Mouse (Mus musculus) cerebellum, postnatal 36 days (tissue): ENCODE measurements at regions not wholly inside any gene's neighbourhood (a gene's known extent, or its start where the extent isn't known, plus 50 kb on each side); places are given as distances from the start of the nearest gene placed in this dataset.
A peak's percentile ranks its signal among the peaks of the same experiment; 100 is the strongest.

Experiments used
- DNase-seq, 2 experiments: peaks; one replicate each; pipeline ENCODE4 v3.0.0; 2021 to 2022; ENCODE audit warnings: mixed read lengths in 2 of 2

GRCm38 (mm10) chr14:68224152-68224551, 1069.9 kb downstream of the Synb start:
- no peak for DNase-seq

DNA sequence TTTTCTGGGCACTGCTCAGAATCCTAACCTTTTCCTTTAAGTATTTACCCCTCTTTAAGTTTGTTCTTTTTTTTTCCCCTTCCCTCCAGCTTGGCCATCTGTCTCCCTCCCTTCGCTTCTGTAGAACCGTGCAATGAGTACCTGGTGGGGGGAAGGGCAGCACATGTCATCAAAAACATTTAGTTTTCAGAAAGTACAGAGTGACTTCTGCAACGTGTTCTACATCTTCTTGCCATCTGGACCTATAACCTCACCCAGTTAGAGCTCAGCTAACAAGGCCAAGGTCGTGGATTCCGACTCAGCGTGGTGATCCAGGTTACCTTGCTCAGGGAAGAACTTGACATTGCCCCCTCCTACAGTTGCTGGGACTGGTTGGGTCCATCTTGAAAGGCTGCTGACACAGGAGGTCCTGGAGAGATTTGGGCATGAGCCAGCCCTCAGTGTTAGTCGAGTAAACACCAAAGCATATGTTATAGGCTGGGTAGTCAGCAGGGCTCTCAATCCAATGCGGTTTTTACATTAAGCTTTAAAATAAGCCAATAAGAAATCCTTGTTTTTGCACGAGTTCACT, 1075.0 kb downstream of the Synb start:
- peak; percentile 69 to 74 for DNase-seq

GRCm38 (mm10) chr14:68218471-68218870, 1075.6 kb downstream of the Synb start:
- DNase-seq = peak; percentile 29 to 30

DNA sequence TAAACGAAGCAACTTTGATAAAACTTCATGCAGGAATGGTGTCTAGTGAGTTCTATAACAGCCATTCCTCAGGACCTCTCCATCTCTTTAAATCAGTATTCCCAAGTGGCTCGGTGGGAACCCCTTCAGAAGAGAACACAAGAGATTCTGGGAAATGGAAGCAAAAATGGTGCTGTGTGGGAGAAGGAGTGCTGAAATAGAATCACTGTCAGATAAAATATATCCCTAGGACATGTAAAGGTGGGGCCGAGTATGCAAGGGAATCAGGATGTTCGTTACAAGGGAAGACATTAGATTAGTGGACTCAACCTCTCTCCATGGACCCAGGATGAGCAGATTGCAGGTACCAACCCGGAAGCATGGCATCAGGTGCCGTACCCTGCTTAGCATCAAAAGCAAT, 1076.1 kb downstream of the Synb start:
- DNase-seq = no peak

DNA sequence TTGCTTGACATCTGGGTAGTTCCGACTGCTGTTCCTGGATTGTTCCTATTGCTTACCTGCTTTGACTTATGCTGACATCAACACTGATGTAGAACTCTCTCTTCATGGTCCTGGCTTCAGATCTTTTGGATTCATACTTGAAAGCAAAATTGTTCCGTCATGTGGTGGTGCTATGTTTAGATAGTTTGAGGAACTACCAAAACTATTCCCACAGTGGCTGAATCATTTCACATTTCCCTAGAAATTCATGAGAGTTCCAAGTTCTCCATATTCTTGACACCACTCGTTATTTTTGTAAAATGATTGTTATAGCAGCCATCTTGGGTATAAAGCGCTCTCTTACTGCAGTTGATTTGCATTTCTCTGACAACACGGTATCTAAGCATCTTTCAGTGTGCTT, 1080.2 kb downstream of the Synb start:
- no peak for DNase-seq

DNA sequence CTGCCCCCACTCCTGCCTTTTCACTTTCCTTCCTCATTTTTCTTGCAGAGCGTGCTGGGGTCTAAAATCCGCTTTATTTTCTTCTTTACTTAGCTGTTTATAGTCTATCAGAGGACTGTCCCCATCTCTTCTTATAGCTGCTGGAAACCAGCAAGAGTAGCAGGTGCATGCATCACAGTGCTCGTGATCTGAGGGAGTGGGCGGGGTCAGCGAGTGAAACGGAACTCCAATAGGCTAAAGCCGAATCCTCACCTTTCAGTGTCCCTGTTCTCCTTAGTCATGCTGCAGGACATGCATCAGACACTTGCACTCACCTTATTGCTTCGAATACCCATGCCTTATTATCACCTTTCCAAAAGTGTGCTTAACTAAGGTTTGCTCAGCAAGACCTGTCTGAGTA, 1095.3 kb downstream of the Synb start:
- DNase-seq = peak; percentile 14 to 20

GRCm38 (mm10) chr14:68197470-68197800, 1096.7 kb downstream of the Synb start:
- DNase-seq = no peak

DNA sequence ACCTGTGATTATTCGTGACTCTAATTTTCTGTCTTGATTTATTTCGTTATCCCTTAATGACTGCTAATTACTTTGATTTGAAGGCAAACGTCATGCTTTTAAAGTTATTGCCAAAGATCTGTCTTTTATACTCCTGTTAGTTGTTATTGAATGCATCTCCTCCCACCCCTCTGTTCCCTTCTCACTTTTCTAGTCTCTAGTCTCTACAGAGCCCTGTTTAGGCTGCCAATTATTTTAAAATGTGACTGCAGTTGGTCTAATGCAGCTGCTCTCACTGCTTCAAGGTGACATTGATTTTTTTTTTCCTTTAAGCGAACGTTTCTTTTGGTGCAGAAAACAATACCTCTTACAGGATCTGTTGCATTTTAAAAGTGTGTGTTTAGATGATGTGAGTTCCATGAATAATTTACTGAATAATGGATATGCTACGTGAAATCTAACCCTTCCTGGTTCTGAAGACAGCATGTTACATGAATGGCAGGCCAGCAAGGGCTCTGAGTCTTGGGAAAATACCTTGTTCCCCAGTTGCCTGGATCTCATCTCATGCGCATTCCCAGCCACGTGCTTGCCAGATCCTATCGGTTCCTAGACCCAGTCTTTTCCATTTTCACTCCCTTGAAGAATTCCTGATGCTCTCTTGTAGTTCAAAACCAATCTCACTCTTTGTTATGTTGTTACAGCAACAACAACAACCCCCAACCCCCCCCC, 1097.2 kb downstream of the Synb start:
- DNase-seq = no peak

DNA sequence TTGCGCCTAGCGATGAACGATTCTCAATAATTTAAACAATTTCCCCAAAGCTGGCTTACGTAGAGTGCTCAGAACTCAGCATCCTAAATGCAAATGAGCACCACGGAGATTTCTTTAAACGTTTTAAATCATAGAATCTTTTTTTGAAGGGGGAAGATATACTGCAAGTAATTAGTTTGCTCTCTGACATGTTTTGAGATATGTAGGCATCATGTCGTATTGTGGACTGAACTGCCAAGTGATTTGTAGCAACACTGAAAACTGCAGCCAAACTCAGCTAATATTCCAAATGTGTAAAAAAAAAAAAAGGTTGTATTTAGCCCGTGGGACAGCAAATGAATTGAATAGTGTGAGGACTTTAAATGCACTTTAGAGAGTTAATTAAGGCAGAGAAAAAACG, 1097.9 kb downstream of the Synb start:
- no peak for DNase-seq

GRCm38 (mm10) chr14:68189876-68190275, 1104.2 kb downstream of the Synb start:
- no peak for DNase-seq

- DNase-seq = no peak
Observed at GRCm38 (mm10) chr14:68188325-68188724, 1105.8 kb downstream of the Synb start.

GRCm38 (mm10) chr14:68182606-68183005, 1111.5 kb downstream of the Synb start:
- DNase-seq = no peak

- DNase-seq = no peak
Observed at GRCm38 (mm10) chr14:68181168-68181567, 1112.9 kb downstream of the Synb start.
